Mouse (Mus musculus): ENCODE measurements at regions not wholly inside any gene's neighbourhood (a gene's known extent, or its start where the extent isn't known, plus 50 kb on each side); places are given as distances from the start of the nearest gene placed in this dataset.

GRCm38 (mm10) chr9:101306408-101306935 is 54.9 kb upstream of the Ppp2r3a start:
- H3K27ac ChIP-seq (ENCODE audit: insufficient read depth, low read length): no peak overlapping the region
- H3K4me1 ChIP-seq (ENCODE audit: control insufficient read depth, insufficient read depth, low read length): no peaks in the 10 kb centered on the region
- TF ChIP-seq POLR2A (IDR thresholded peaks at IDR 0.05; ENCODE audit: extremely low read depth, insufficient read depth, low read length) (no peak), CTCF (IDR thresholded peaks at IDR 0.05; ENCODE audit: extremely low read depth, insufficient read depth, low read length) (no peak)
- H3K4me3 ChIP-seq (ENCODE audit: insufficient read depth, low read length): no peak overlapping the region

GRCm38 (mm10) chr9:101305730-101306129 is 54.1 kb upstream of the Ppp2r3a start:
- H3K4me3 ChIP-seq (ENCODE audit: insufficient read depth, low read length): no peak overlapping the region

More at GRCm38 (mm10) chr9:101305730-101306129, 54.1 kb upstream of the Ppp2r3a start:
- H3K4me1 ChIP-seq (ENCODE audit: control insufficient read depth, insufficient read depth, low read length): no peaks in the 10 kb centered on the region
- TF ChIP-seq CTCF (IDR thresholded peaks at IDR 0.05; ENCODE audit: extremely low read depth, insufficient read depth, low read length): no peak
- TF ChIP-seq POLR2A (IDR thresholded peaks at IDR 0.05; ENCODE audit: extremely low read depth, insufficient read depth, low read length): no peak
- H3K27ac ChIP-seq (ENCODE audit: insufficient read depth, low read length): no peak overlapping the region

Data from cortical plate, adult 2 months (tissue).